Mouse (Mus musculus): ENCODE results near the gene Asb10. TPM values are rescaled to one million over a fixed set of nuclear protein-coding genes. Genes with fewer than 3 reads are reported as not detected.

Asb10 gene
- polyA plus RNA-seq, 1 experiment from 2014 or later = 0.37 TPM

Other genes starting within 250 kb of the Asb10 start
- gene Kcnh2, start 189.4 kb downstream of the Asb10 start, polyA plus RNA-seq (2016; fragmentation: Nextera tagmentation; extraction: Ambion mirVana) = 15.1 and 18.6 TPM in 2 replicates
- 9.2 and 9.4 TPM in 2 replicates for gene Nos3, start 176.2 kb downstream of the Asb10 start, polyA plus RNA-seq (2016; fragmentation: Nextera tagmentation; extraction: Ambion mirVana)
- gene Atg9b, start 148.8 kb downstream of the Asb10 start, polyA plus RNA-seq (2016; fragmentation: Nextera tagmentation; extraction: Ambion mirVana) = 0.34 and 0.35 TPM in 2 replicates
- gene Abcb8, start 147.3 kb downstream of the Asb10 start, polyA plus RNA-seq (2016; fragmentation: Nextera tagmentation; extraction: Ambion mirVana) = 45.9 and 52.7 TPM in 2 replicates
- gene Asic3, start 127.6 kb downstream of the Asb10 start, polyA plus RNA-seq (2016; fragmentation: Nextera tagmentation; extraction: Ambion mirVana) = 1.0 and 1.4 TPM in 2 replicates
- 75.4 and 79.2 TPM in 2 replicates for gene Cdk5, start 117.4 kb downstream of the Asb10 start, polyA plus RNA-seq (2016; fragmentation: Nextera tagmentation; extraction: Ambion mirVana)
- gene Slc4a2, start 117.1 kb downstream of the Asb10 start, polyA plus RNA-seq (2016; fragmentation: Nextera tagmentation; extraction: Ambion mirVana) = 23.0 and 24.3 TPM in 2 replicates
- 114 TPM in 2 replicates for gene Fastk, start 95.7 kb downstream of the Asb10 start, polyA plus RNA-seq (2016; fragmentation: Nextera tagmentation; extraction: Ambion mirVana)
- gene Tmub1, start 93.1 kb downstream of the Asb10 start, polyA plus RNA-seq (2016; fragmentation: Nextera tagmentation; extraction: Ambion mirVana) = 35.3 and 40.0 TPM in 2 replicates
- gene Agap3, start 88.8 kb downstream of the Asb10 start, polyA plus RNA-seq (2016; fragmentation: Nextera tagmentation; extraction: Ambion mirVana) = 109 and 113 TPM in 2 replicates
- 11.0 and 12.0 TPM in 2 replicates for gene Gbx1, start 13.8 kb downstream of the Asb10 start, polyA plus RNA-seq (2016; fragmentation: Nextera tagmentation; extraction: Ambion mirVana)
- gene 4931409K22Rik, start 15.8 kb upstream of the Asb10 start, polyA plus RNA-seq (2016; fragmentation: Nextera tagmentation; extraction: Ambion mirVana) = 0.15 and 0.20 TPM in 2 replicates
- 114 and 123 TPM in 2 replicates for gene Abcf2, start 36.5 kb upstream of the Asb10 start, polyA plus RNA-seq (2016; fragmentation: Nextera tagmentation; extraction: Ambion mirVana)
- 19.8 and 21.6 TPM in 2 replicates for gene Chpf2, start 45.8 kb upstream of the Asb10 start, polyA plus RNA-seq (2016; fragmentation: Nextera tagmentation; extraction: Ambion mirVana)
- 82.2 and 90.6 TPM in 2 replicates for gene Smarcd3, start 83.4 kb upstream of the Asb10 start, polyA plus RNA-seq (2016; fragmentation: Nextera tagmentation; extraction: Ambion mirVana)
- gene Nub1, start 144.6 kb upstream of the Asb10 start, polyA plus RNA-seq (2016; fragmentation: Nextera tagmentation; extraction: Ambion mirVana) = 39.8 and 44.2 TPM in 2 replicates
- 8.7 and 8.8 TPM in 2 replicates for gene Wdr86, start 189.7 kb upstream of the Asb10 start, polyA plus RNA-seq (2016; fragmentation: Nextera tagmentation; extraction: Ambion mirVana)
- 1.9 TPM in 1 of 2 replicates, not detected in the other for gene Crygn, start 217.0 kb upstream of the Asb10 start, polyA plus RNA-seq (2016; fragmentation: Nextera tagmentation; extraction: Ambion mirVana)

Data from neural tube, embryonic 12.5 days (tissue).